Mouse (Mus musculus) CH12.LX (cell line): Measurements from ENCODE around the gene Napsa.

Experiments
- CHD2 ChIP-seq: IDR thresholded peaks from 2 replicates; pipeline ENCODE4 v1.6.1; 2011; ENCODE audit warnings: low read length, improper control_type of control experiment
- CTCF ChIP-seq, 2 experiments: IDR thresholded peaks in 1 of 2; conservative IDR thresholded peaks in 1 of 2; 2 replicates each; pipeline ENCODE4 v1.5.1; 2011 to 2012; ENCODE audit warnings: low read depth in 2 of 2, low read length in 2 of 2, improper control_type of control experiment in 1 of 2, inconsistent platforms in 1 of 2, mild to moderate bottlenecking in 1 of 2, moderate library complexity in 1 of 2
- E2F4 ChIP-seq: IDR thresholded peaks from 2 replicates; pipeline ENCODE4 v1.6.1; 2011; ENCODE audit warnings: low read depth, low read length, improper control_type of control experiment; ENCODE audit not compliant: insufficient replicate concordance
- ELF1 ChIP-seq: IDR thresholded peaks from 2 replicates; pipeline ENCODE4 v1.6.1; 2014; ENCODE audit warnings: low read depth, mild to moderate bottlenecking, inconsistent platforms, low read length, improper control_type of control experiment
- ETS1 ChIP-seq: conservative IDR thresholded peaks from 2 replicates; pipeline ENCODE4 v1.6.1; 2012; ENCODE audit warnings: low read depth, mild to moderate bottlenecking, inconsistent platforms, low read length, improper control_type of control experiment, moderate library complexity
- MAX ChIP-seq: IDR thresholded peaks from 2 replicates; pipeline ENCODE4 v1.6.1; 2011; ENCODE audit warnings: low read length, improper control_type of control experiment
- MAZ ChIP-seq: IDR thresholded peaks from 2 replicates; pipeline ENCODE4 v1.6.1; 2012; ENCODE audit warnings: low read depth, mild to moderate bottlenecking, inconsistent platforms, low read length, improper control_type of control experiment, moderate library complexity
- POLR2A ChIP-seq: IDR thresholded peaks from 2 replicates; pipeline ENCODE4 v1.6.1; 2011; ENCODE audit warnings: low read depth, mild to moderate bottlenecking, improper control_type of control experiment, low read length
- TBP ChIP-seq: conservative IDR thresholded peaks from 2 replicates; pipeline ENCODE4 v1.6.1; 2011; ENCODE audit warnings: low read depth, low read length, improper control_type of control experiment
- TCF12 ChIP-seq: IDR thresholded peaks from 2 replicates; pipeline ENCODE4 v1.6.1; 2014; ENCODE audit warnings: low read depth, mild to moderate bottlenecking, inconsistent platforms, low read length, improper control_type of control experiment

- TF ChIP-seq CHD2 (no peak), CTCF (conservative IDR thresholded peaks at IDR 0.05 in 1 of 2, IDR thresholded peaks at IDR 0.05 in 1 of 2; ENCODE audit: low read depth in 2 of 2, low read length in 2 of 2) (no peak), ELF1 (no peak), TCF12 (no peak), MAZ (no peak; the same call in 1 of the 2 replicates), E2F4 (no peak), TBP (no peak), POLR2A (no peak), MAX (no peak), ETS1 (peak; percentile 55)
Observed at GRCm38 (mm10) chr7:44546274-44546673, 25.9 kb upstream of the Napsa start.
